ENCODE assay signal across 8 mouse cellular contexts in genomic region chr4:129237843-129238441, GRCm38 (mm10). TPM values are rescaled to one million over a fixed set of nuclear protein-coding genes. Genes with fewer than 3 reads are reported as not detected.
A peak's percentile ranks its signal among the peaks of the same experiment; 100 is the strongest.
DNase-seq lines count a peak whose midpoint lies in the region; ATAC-seq lines count a peak whose summit lies in the region.

No protein-coding gene starts in this region.

- 0 out of 2 replicates have a peak, but pooled peaks cover 2% of the 10 kb centered on the region for H3K36me3 ChIP-seq in limb, embryonic 10.5 days

- peaks cover 19% of the 10 kb centered on the region for H3K27me3 ChIP-seq in limb, embryonic 10.5 days (ENCODE audit: low read depth, poor library complexity, severe bottlenecking)

- 0 out of 2 replicates have a peak overlapping the region, but pooled peaks have one; percentile 36 for H3K27ac ChIP-seq in limb, embryonic 10.5 days

- peaks cover 56% of the 10 kb centered on the region for H3K4me1 ChIP-seq in limb, embryonic 10.5 days

- ATAC-seq in cerebellum, adult (ENCODE audit: insufficient number of reproducible peaks, low FRiP score, low TSS enrichment), result no peak

- H3K9me3 ChIP-seq in limb, embryonic 10.5 days (replicated peaks), result no peaks in the 10 kb centered on the region

- DNase-seq in cerebellum, adult 11-12 months, result peak; percentile 57
- peak; percentile 40 for DNase-seq in right cerebral cortex, postnatal 4 days
- DNase-seq in right cerebral cortex, postnatal 36 days (ENCODE audit: low spot score in 2 of 2), result no peak
- peak; percentile 72 for DNase-seq in limb, embryonic 10.5 days (ENCODE audit: low spot score)
- peak; percentile 67 for DNase-seq in retina, embryonic 14.5 days (ENCODE audit: low spot score)
- DNase-seq in frontal cortex, postnatal 36 days (ENCODE audit: low spot score in 2 of 2), result no peak
- DNase-seq in gastrocnemius, adult 8-10 months (ENCODE audit: low spot score in 2 of 2), result no peak

- 8% methylated on average over 21 of the region's 21 CpGs for WGBS in limb, embryonic 10.5 days

- H3K4me3 ChIP-seq in limb, embryonic 10.5 days, result peak overlapping the region; percentile 78

RNA-seq across cellular contexts. Expression of gene C77080, which starts 23.3 kb away (rescaled TPM):
- 4.0 and 4.1 TPM in 2 replicates for polyA plus RNA-seq in limb, embryonic 10.5 days (2016; fragmentation: Nextera tagmentation; extraction: Ambion mirVana)
- 1 to 10 TPM in 1 of 4 experiments, under 1 TPM in 3; 0.58 to 1.6 (median 0.75) TPM for total RNA-seq in gastrocnemius, adult 8-10 months (2022)

RNA-seq across cellular contexts. Expression of gene Yars, which starts 48.4 kb away (rescaled TPM):
- polyA plus RNA-seq in limb, embryonic 10.5 days (2016; fragmentation: Nextera tagmentation; extraction: Ambion mirVana), result 98.9 and 103 TPM in 2 replicates
- 10 to 100 TPM; 31.2 to 44.4 (median 35.3) TPM for total RNA-seq in gastrocnemius, adult 8-10 months (2022)

RNA-seq across cellular contexts. Expression of gene S100pbp, which starts 48.4 kb away (rescaled TPM):
- polyA plus RNA-seq in limb, embryonic 10.5 days (2016; fragmentation: Nextera tagmentation; extraction: Ambion mirVana), result 29.7 and 34.5 TPM in 2 replicates
- 1 to 10 TPM; 3.8 to 4.6 (median 4.4) TPM for total RNA-seq in gastrocnemius, adult 8-10 months (2022)

RNA-seq across cellular contexts. Expression of gene Sync, which starts 49.5 kb away (rescaled TPM):
- 0.36 and 0.39 TPM in 2 replicates for polyA plus RNA-seq in limb, embryonic 10.5 days (2016; fragmentation: Nextera tagmentation; extraction: Ambion mirVana)
- total RNA-seq in gastrocnemius, adult 8-10 months (2022), result 10 to 100 TPM; 46.1 to 56.7 (median 48.1) TPM

Comparison
In these comparisons a context has a peak if more than half of its experiments do, and no peak if none do; other contexts are left out.
1. DNase-seq: peak in cerebellum, adult 11-12 months (single experiment), right cerebral cortex, postnatal 4 days (single experiment), limb, embryonic 10.5 days (single experiment) and retina, embryonic 14.5 days (single experiment); none in right cerebral cortex, postnatal 36 days (0 of 2), frontal cortex, postnatal 36 days (0 of 2) and gastrocnemius, adult 8-10 months (0 of 2).